Mouse (Mus musculus): Measurements from ENCODE around the gene Atp9a.

The Atp9a gene

GRCm38 (mm10) chr2:168610941-168611340 is 131.3 kb downstream of the Atp9a start:
- intact Hi-C loops (cut with DNase I) = no loop called here

- intact Hi-C loops (cut with DNase I) = no loop called here
These were observed 132.5 kb downstream of the Atp9a start for GRCm38 (mm10) chr2:168609653-168610248.

GRCm38 (mm10) chr2:168608125-168608564 is 134.1 kb downstream of the Atp9a start:
- intact Hi-C loops (cut with DNase I) = no loop called here

- intact Hi-C loops (cut with DNase I) = no loop called here
These were observed 137.5 kb downstream of the Atp9a start for GRCm38 (mm10) chr2:168604655-168605070.

- intact Hi-C loops (cut with DNase I) = no loop called here
These were observed 139.8 kb downstream of the Atp9a start for GRCm38 (mm10) chr2:168602387-168602741.

- intact Hi-C loops (cut with DNase I) = no loop called here
These were observed 140.5 kb downstream of the Atp9a start, which contains the start of gene Nfatc2 for GRCm38 (mm10) chr2:168601491-168602386. TSS of gene Nfatc2 (minus strand) at chr2:168601657.

- intact Hi-C loops (cut with DNase I) = no loop called here
These were observed 141.3 kb downstream of the Atp9a start for GRCm38 (mm10) chr2:168600750-168601490.

- intact Hi-C loops (cut with DNase I) = no loop called here
These were observed 146.5 kb downstream of the Atp9a start for GRCm38 (mm10) chr2:168595693-168596092.

- intact Hi-C loops (cut with DNase I) = no loop called here
These were observed 148.5 kb downstream of the Atp9a start for GRCm38 (mm10) chr2:168593676-168594075.

- intact Hi-C loops (cut with DNase I) = no loop called here
These were observed 149.2 kb downstream of the Atp9a start for GRCm38 (mm10) chr2:168593004-168593403.

- intact Hi-C loops (cut with DNase I) = no loop called here
These were observed 151.1 kb downstream of the Atp9a start for GRCm38 (mm10) chr2:168591076-168591475.

- intact Hi-C loops (cut with DNase I) = no loop called here
These were observed 151.7 kb downstream of the Atp9a start for GRCm38 (mm10) chr2:168590556-168590955.

- intact Hi-C loops (cut with DNase I) = no loop called here
These were observed 152.0 kb downstream of the Atp9a start for GRCm38 (mm10) chr2:168590168-168590551.

- intact Hi-C loops (cut with DNase I) = no loop called here
These were observed 152.6 kb downstream of the Atp9a start for GRCm38 (mm10) chr2:168589368-168590167.

GRCm38 (mm10) chr2:168588591-168589367 is 153.4 kb downstream of the Atp9a start:
- intact Hi-C loops (cut with DNase I) = no loop called here

- intact Hi-C loops (cut with DNase I) = no loop called here
These were observed 155.1 kb downstream of the Atp9a start for GRCm38 (mm10) chr2:168587159-168587558.

- intact Hi-C loops (cut with DNase I) = no loop called here
These were observed 155.7 kb downstream of the Atp9a start for GRCm38 (mm10) chr2:168586512-168586911.

GRCm38 (mm10) chr2:168584857-168585256 is 157.4 kb downstream of the Atp9a start:
- intact Hi-C loops (cut with DNase I) = loop anchor here (5.0 kb wide), 1 partner anchor 43 kb away; no protein-coding TSS in a partner anchor
